Mouse (Mus musculus) lung, adult 2 months (tissue): ENCODE data around the gene Gm5269. TPM values are rescaled to one million over a fixed set of nuclear protein-coding genes. Genes with fewer than 3 reads are reported as not detected.
A peak's percentile ranks its signal among the peaks of the same experiment; 100 is the strongest.

Source experiments
- DNase-seq: peaks from one replicate; pipeline ENCODE4 v3.0.0; 2022
- H3K4me1 ChIP-seq: fragments of 200-500 bp; 2 replicates; pipeline ENCODE4 v1.6.1; 2011; ENCODE audit warnings: low read length; ENCODE audit not compliant: control insufficient read depth, insufficient read depth
- H3K4me3 ChIP-seq: fragments of 200-500 bp; replicated peaks from 2 replicates; pipeline ENCODE3; 2011; ENCODE audit warnings: low read depth, mild to moderate bottlenecking, control low read depth, low read length; ENCODE audit errors: extremely low read depth
- CTCF ChIP-seq: fragments of 200-500 bp; IDR thresholded peaks from 2 replicates; pipeline ENCODE4 v1.5.1; 2011; ENCODE audit warnings: mild to moderate bottlenecking, low read length, control low read depth; ENCODE audit not compliant: insufficient read depth
- POLR2A ChIP-seq: fragments of 200-500 bp; IDR thresholded peaks from 2 replicates; pipeline ENCODE4 v1.6.1; 2011; ENCODE audit warnings: low read depth, mild to moderate bottlenecking, control low read depth, low read length, borderline replicate concordance; ENCODE audit errors: extremely low read depth
- WGBS: fragments of 180-500 bp; shearing (Covaris S2); methylation state at CpG from one replicate; pipeline ENCODE4 v1.1.7; 2018; 5-methylcytosine and 5-hydroxymethylcytosine counted together
- polyA plus RNA-seq: library from polyadenylated mRNA; depleted of rRNA; stranded (reverse); fragments of >200 nt; gene quantifications from 2 replicates; pipeline ENCODE4 v1.2.3, GENCODE M21; 2012; rRNA removed

The Gm5269 gene
- not detected in 2 replicates for polyA plus RNA-seq

GRCm38 (mm10) chr1:45890173-45890572 is at the start of gene Gm5269:
Gene Gm5269, minus strand, starts transcription at chr1:45890273.
- TF ChIP-seq POLR2A = no peak
- TF ChIP-seq CTCF = no peak
- DNase-seq = no peak
- H3K4me3 ChIP-seq = no peak within 1 kb of the TSS

GRCm38 (mm10) chr1:45931127-45931526 is 41.1 kb upstream of the Gm5269 start:
- TF ChIP-seq CTCF = no peak
- TF ChIP-seq POLR2A = no peak
- Histone ChIP-seq H3K4me1 (no peaks in the 10 kb centered on the region), H3K4me3 (no peak overlapping the region)
- DNase-seq = no peak

More at GRCm38 (mm10) chr1:45890173-45890572, at the start of gene Gm5269:
- H3K4me1 ChIP-seq = no peaks in the 10 kb centered on the region

DNA sequence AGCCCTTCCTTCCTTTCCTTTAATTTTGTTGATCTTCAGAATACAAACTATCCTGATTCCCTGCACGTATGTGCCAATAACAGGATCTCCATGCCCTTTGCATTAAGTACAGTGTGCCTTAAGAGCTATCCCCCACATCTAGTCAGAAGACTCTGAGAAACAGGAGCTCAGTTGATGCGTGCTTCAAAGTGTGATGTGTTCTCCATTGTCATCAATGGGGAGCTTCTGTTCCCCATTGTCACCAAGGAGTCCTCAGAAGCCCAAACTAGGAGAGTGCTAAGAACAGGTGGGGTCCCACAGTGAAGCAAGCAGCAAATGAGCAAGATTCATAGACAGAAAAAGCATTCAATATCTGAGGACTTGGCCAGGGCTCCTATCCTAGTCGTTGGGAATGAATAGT is 36.8 kb upstream of the Gm5269 start:
- Histone ChIP-seq H3K4me1 (peaks cover 4% of the 10 kb centered on the region; the same call in 1 of the 2 replicates), H3K4me3 (no peak overlapping the region)
- TF ChIP-seq CTCF (no peak), POLR2A (no peak)
- no peak for DNase-seq
- 68% methylated on average over 3 of the region's 3 CpGs for WGBS

DNA sequence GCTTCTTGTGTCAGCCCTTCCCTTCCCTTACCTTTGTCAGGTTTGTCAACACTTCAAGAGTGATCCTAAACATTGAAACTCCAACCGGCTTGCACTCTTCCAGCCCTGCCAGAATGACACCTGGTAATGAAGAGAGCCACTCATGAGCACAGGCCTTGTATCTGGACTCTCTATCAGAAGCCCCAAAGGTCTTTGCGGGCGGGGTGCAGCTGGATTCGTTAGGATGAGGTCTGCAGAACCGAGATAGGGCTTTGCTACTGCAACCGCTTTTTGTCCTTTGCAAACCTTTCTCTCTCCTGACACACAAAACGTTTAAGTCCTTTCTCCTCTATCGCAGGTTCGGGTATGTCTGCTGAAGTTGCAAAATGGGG is 36.3 kb upstream of the Gm5269 start, which contains the start of gene Slc40a1:
Gene Slc40a1 (minus strand): TSS at position 131 of the 371 bp plus-strand sequence.
- no peak for DNase-seq
- Histone ChIP-seq H3K4me3 (peak within 1 kb of the TSS; percentile 92), H3K4me1 (peaks cover 4% of the 10 kb centered on the region; the same call in 1 of the 2 replicates)
- TF ChIP-seq POLR2A (no peak), CTCF (no peak)
- WGBS = 53% methylated on average over 9 of the region's 9 CpGs

- TF ChIP-seq POLR2A (peak; percentile 33; the same call in 1 of the 2 replicates), CTCF (no peak)
- WGBS = under 1% methylated on average over 53 of the region's 53 CpGs
- H3K4me1 ChIP-seq = peaks cover 4% of the 10 kb centered on the region; the same call in 1 of the 2 replicates
- peak; percentile 67 for DNase-seq
- peak overlapping the region; percentile 92 for H3K4me3 ChIP-seq
These were observed 35.7 kb upstream of the Gm5269 start for GRCm38 (mm10) chr1:45925500-45926392.

- Histone ChIP-seq H3K4me1 (peaks cover 4% of the 10 kb centered on the region; the same call in 1 of the 2 replicates), H3K4me3 (peak overlapping the region; percentile 92)
- DNase-seq = no peak
- 5% methylated on average over 7 of the region's 7 CpGs for WGBS
- TF ChIP-seq CTCF (no peak), POLR2A (no peak)
These were observed 35.0 kb upstream of the Gm5269 start for GRCm38 (mm10) chr1:45925131-45925499.

DNA sequence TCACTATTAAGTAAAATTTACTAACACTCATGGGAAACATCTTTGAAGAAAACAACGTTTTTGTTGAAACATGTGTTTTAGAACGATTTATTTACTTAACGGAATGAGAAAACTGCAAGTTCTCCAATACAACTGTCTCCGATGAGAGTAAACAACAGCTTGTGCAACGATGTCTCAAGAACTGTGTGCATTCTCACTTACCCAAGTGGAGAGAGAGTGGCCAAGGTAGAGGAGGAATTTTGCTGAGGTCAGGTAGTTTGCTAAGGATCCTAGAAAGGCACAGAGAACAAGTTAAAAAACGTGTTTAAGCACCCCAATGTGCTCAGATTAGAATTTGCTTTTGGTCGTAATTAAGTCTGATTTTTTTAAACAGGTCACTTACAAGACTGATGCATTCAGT is 34.4 kb upstream of the Gm5269 start:
- no peak overlapping the region for H3K4me3 ChIP-seq
- TF ChIP-seq POLR2A (no peak), CTCF (no peak)
- WGBS = 40% methylated on average over 7 of the region's 7 CpGs

GRCm38 (mm10) chr1:45923306-45923705 is 33.2 kb upstream of the Gm5269 start:
- TF ChIP-seq POLR2A = no peak
- TF ChIP-seq CTCF = no peak
- WGBS = 76% methylated on average over 4 of the region's 4 CpGs
- H3K4me3 ChIP-seq = no peak overlapping the region
- DNase-seq = no peak
- peaks cover 4% of the 10 kb centered on the region; the same call in 1 of the 2 replicates for H3K4me1 ChIP-seq

More for the DNA sequence above, 34.4 kb upstream of the Gm5269 start:
- peaks cover 4% of the 10 kb centered on the region; the same call in 1 of the 2 replicates for H3K4me1 ChIP-seq
- DNase-seq = no peak

GRCm38 (mm10) chr1:45920703-45921102 is 30.6 kb upstream of the Gm5269 start:
- 85% methylated on average over 3 of the region's 3 CpGs for WGBS
- no peak overlapping the region for H3K4me3 ChIP-seq

GRCm38 (mm10) chr1:45919752-45920151 is 29.7 kb upstream of the Gm5269 start:
- 95% methylated on average over 1 of the region's 1 CpGs for WGBS
- DNase-seq = no peak
- TF ChIP-seq CTCF (no peak), POLR2A (no peak)
- Histone ChIP-seq H3K4me1 (no peaks in the 10 kb centered on the region), H3K4me3 (no peak overlapping the region)

More at GRCm38 (mm10) chr1:45920703-45921102, 30.6 kb upstream of the Gm5269 start:
- TF ChIP-seq CTCF (no peak), POLR2A (no peak)
- peaks cover 4% of the 10 kb centered on the region; the same call in 1 of the 2 replicates for H3K4me1 ChIP-seq
- DNase-seq = no peak
